Mouse (Mus musculus): Measurements from ENCODE around the gene Nr0b2. TPM values are rescaled to one million over a fixed set of nuclear protein-coding genes. Genes with fewer than 3 reads are reported as not detected.

Gene Nr0b2
- polyA plus RNA-seq, 1 experiment from 2014 or later = 0.83 TPM

DNA sequence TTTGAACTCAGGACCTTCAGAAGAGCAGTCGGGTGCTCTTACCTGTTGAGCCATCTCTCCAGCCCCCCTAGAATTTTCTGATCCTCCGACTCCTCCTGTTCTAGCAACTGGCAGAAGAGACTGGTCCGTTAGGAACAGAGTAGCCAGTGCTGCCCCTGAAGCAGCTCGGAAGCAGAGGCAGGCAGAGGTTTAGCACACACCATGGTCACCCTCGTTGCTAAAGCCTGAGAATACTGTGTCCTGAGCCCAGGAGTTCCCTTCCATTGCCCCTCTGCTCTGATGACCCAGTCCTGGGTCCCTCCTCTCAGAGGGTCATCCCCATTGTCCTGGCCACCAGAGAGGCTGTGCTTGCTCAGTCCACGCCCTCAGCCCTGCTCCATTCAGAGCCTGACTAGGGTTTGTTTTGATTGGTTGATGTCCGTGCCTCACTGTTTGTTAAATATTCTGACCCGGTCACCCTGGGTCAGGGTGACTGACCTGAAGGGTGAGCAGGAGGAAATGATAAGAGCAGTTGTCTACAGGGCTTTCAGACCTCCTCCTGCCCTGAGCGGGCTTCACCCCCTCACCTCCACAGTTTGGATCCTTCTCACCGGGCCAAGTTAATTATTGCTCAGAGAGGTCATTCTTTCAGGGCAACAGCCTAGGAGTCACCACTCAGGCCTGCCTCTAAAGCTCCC lies 4.0 kb downstream of the Nr0b2 start:
- DNase-seq (ENCODE audit: low spot score) (no peak), ATAC-seq (replicated peaks; ENCODE audit: low FRiP score, low read depth) (peak; percentile 31; the same call in 1 of the 2 replicates)
- H3K4me2 ChIP-seq (ENCODE audit: low read length) = no peak overlapping the region

DNA sequence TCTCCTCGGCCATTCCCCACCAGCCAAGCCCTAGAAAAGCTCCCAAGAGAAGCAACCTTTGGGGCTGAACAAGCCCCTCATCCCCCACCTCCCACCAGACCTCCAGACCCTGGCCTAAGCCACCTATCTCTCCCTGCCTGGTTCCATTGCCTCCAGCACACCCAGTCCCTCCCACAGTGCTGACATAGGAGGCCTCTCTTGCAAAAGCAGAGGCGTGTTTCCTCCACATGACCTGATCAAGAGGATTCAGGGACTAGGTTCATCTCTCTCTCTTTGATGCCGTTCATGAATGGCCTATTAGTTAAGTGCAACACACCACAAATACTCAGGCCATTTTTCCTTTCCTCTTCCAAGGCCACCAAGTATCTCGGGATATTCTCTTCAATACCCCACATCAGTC lies 6.7 kb downstream of the Nr0b2 start:
- Histone ChIP-seq H3K4me2 (ENCODE audit: low read length) (no peak overlapping the region), H3K27ac (no peak overlapping the region), H3K9ac (ENCODE audit: low read depth, low read length) (no peak overlapping the region), H3K4me1 (replicated peaks; ENCODE audit: insufficient read depth, low read length) (no peaks in the 10 kb centered on the region), H3K36me3 (ENCODE audit: insufficient read depth, low read length) (no peaks in the 10 kb centered on the region), H3K9me3 (replicated peaks; ENCODE audit: low read length) (no peaks in the 10 kb centered on the region), H3K4me3 (replicated peaks; ENCODE audit: low read depth, low read length) (no peak overlapping the region), H3K27me3 (ENCODE audit: insufficient read depth, low read length) (no peaks in the 10 kb centered on the region)
- TF ChIP-seq CTCF (IDR thresholded peaks at IDR 0.05; ENCODE audit: low read depth) = no peak
- WGBS = 76% methylated on average over 4 of the region's 4 CpGs
- ATAC-seq (replicated peaks; ENCODE audit: low FRiP score, low read depth) (no peak), DNase-seq (ENCODE audit: low spot score) (no peak)

More for the DNA sequence above, 4.0 kb downstream of the Nr0b2 start:
- Histone ChIP-seq H3K36me3 (ENCODE audit: insufficient read depth, low read length) (no peaks in the 10 kb centered on the region), H3K9ac (ENCODE audit: low read depth, low read length) (peak overlapping the region; percentile 23; the same call in 1 of the 2 replicates), H3K4me3 (replicated peaks; ENCODE audit: low read depth, low read length) (no peak overlapping the region), H3K27ac (no peak overlapping the region), H3K4me1 (replicated peaks; ENCODE audit: insufficient read depth, low read length) (no peaks in the 10 kb centered on the region), H3K27me3 (ENCODE audit: insufficient read depth, low read length) (no peaks in the 10 kb centered on the region), H3K9me3 (replicated peaks; ENCODE audit: low read length) (no peaks in the 10 kb centered on the region)
- WGBS = 35% methylated on average over 10 of the region's 10 CpGs
- no peak for TF ChIP-seq CTCF (IDR thresholded peaks at IDR 0.05; ENCODE audit: low read depth)

DNA sequence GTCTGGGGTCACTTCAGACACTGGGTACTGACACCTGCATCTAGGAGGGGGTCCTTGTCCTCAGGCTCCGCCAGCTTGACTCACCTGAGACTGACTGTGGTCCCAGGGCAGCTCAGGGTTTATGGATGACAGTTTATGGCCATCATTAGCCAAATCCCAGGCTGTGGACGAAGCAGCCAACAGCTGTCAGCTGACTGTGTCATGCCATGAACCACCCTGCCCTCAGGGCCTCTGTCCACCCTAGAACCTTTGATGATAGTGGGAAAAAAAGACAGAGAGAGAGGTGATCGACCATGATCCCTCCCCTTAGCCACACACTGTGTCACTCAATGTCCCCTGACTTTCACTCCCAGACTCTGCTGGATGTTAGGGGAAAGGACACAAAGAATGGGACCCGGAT lies 8.4 kb downstream of the Nr0b2 start:
- Histone ChIP-seq H3K36me3 (ENCODE audit: insufficient read depth, low read length) (no peaks in the 10 kb centered on the region), H3K27me3 (ENCODE audit: insufficient read depth, low read length) (no peaks in the 10 kb centered on the region), H3K27ac (no peak overlapping the region), H3K4me1 (replicated peaks; ENCODE audit: insufficient read depth, low read length) (no peaks in the 10 kb centered on the region), H3K9ac (ENCODE audit: low read depth, low read length) (no peak overlapping the region), H3K4me3 (replicated peaks; ENCODE audit: low read depth, low read length) (no peak overlapping the region), H3K9me3 (replicated peaks; ENCODE audit: low read length) (no peaks in the 10 kb centered on the region), H3K4me2 (ENCODE audit: low read length) (no peak overlapping the region)
- TF ChIP-seq CTCF (IDR thresholded peaks at IDR 0.05; ENCODE audit: low read depth) = no peak
- no peak for ATAC-seq (replicated peaks; ENCODE audit: low FRiP score, low read depth)
- no peak for DNase-seq (ENCODE audit: low spot score)
- 54% methylated on average over 4 of the region's 4 CpGs for WGBS

DNA sequence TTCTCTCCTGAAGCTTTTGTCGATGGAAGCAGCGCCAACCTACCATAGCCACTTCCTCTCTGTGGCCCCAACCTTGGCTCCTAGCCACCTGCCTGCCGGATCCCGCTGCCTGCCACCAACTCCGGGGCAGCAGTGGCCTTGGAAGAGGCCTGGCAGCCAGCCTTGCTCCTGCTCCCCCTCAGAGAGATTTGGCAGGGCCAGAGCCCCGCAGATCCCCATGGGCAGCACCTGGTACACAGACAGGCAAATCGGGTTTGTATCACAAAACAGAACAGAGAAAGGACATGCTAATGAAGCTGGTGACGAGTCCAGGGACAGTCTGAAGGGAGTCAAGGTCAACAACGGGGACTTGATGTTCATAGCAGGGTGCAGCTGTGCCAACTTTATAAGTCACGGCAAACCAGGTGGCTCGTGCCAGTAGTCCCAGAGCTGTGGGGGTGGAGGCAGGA lies 10.0 kb downstream of the Nr0b2 start:
- Histone ChIP-seq H3K4me3 (replicated peaks; ENCODE audit: low read depth, low read length) (no peak overlapping the region), H3K4me2 (ENCODE audit: low read length) (no peak overlapping the region), H3K27ac (no peak overlapping the region), H3K36me3 (ENCODE audit: insufficient read depth, low read length) (no peaks in the 10 kb centered on the region), H3K9me3 (replicated peaks; ENCODE audit: low read length) (no peaks in the 10 kb centered on the region), H3K9ac (ENCODE audit: low read depth, low read length) (no peak overlapping the region), H3K27me3 (ENCODE audit: insufficient read depth, low read length) (no peaks in the 10 kb centered on the region), H3K4me1 (replicated peaks; ENCODE audit: insufficient read depth, low read length) (no peaks in the 10 kb centered on the region)
- no peak for DNase-seq (ENCODE audit: low spot score)
- no peak for TF ChIP-seq CTCF (IDR thresholded peaks at IDR 0.05; ENCODE audit: low read depth)
- 60% methylated on average over 11 of the region's 11 CpGs for WGBS
- no peak for ATAC-seq (replicated peaks; ENCODE audit: low FRiP score, low read depth)

DNA sequence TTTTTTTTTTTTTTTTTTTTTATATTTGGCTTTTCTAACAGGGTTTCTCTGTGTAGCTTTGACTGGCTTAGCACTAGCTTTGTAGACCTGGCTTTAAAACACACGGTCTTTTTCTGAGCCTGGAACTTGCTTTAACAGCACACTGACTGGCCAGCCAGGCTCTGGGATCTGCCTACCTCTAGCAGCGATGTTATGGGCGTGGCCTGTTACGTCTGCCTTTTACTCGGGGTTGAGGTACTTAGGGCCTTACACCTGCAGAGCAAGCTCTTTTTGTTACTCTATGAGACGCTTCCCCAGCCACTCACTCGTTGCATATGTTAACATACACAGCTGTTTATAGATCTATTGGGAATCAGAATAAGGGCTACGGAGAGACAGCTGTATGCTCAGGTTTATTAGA lies 14.1 kb downstream of the Nr0b2 start:
- no peak overlapping the region for H3K27ac ChIP-seq
- no peaks in the 10 kb centered on the region for H3K27me3 ChIP-seq (ENCODE audit: insufficient read depth, low read length)
- ATAC-seq (replicated peaks; ENCODE audit: low FRiP score, low read depth) = no peak
- TF ChIP-seq CTCF (IDR thresholded peaks at IDR 0.05; ENCODE audit: low read depth) = no peak
- 23% methylated on average over 8 of the region's 8 CpGs for WGBS
- H3K36me3 ChIP-seq (ENCODE audit: insufficient read depth, low read length) = no peaks in the 10 kb centered on the region
- no peaks in the 10 kb centered on the region for H3K9me3 ChIP-seq (replicated peaks; ENCODE audit: low read length)
- H3K4me1 ChIP-seq (replicated peaks; ENCODE audit: insufficient read depth, low read length) = no peaks in the 10 kb centered on the region
- no peak overlapping the region for H3K4me3 ChIP-seq (replicated peaks; ENCODE audit: low read depth, low read length)
- no peak overlapping the region for H3K4me2 ChIP-seq (ENCODE audit: low read length)
- no peak overlapping the region for H3K9ac ChIP-seq (ENCODE audit: low read depth, low read length)
- DNase-seq (ENCODE audit: low spot score) = no peak

DNA sequence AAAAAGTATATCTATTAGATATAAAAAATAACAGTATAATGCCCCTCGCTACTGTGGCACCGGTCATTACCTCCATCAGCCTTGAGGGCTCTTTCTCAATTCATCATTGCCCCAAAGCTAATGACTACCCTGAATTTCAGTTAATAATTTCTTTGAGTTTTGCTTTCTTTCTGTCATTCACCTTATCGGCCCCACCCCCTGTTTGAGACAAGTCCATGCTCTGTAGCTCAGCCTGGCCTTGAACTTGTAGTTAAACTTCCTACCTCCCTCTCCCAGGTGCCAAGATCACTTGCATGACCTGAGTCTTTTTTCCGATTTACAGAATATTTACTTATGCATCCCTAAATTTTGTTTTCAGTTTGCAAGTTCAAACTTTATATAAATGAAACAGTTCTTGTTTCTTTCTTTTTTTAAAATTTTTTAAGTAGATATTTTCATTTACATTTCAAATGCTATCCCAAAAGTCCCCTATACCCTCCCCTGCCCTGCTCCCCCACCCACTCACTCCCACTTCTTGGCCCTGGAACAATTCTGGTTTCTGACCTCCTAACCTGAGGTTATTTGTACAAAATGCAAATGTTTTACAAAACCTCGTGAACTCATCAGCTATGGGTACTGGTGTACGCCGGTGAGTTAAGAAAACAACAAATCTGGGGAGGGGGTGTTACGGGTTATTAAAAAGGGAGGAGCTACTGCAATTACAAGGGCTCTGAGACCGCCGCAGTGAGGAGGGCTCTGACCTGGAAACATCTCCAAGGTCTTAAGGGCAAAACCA lies 16.3 kb downstream of the Nr0b2 start:
- no peaks in the 10 kb centered on the region for H3K27me3 ChIP-seq (ENCODE audit: insufficient read depth, low read length)
- H3K27ac ChIP-seq = peak overlapping the region; percentile 39
- no peak for DNase-seq (ENCODE audit: low spot score)

More for the DNA sequence above, 16.3 kb downstream of the Nr0b2 start:
- H3K4me1 ChIP-seq (replicated peaks; ENCODE audit: insufficient read depth, low read length) = no peaks in the 10 kb centered on the region
- 50% methylated on average over 10 of the region's 10 CpGs for WGBS
- no peak for ATAC-seq (replicated peaks; ENCODE audit: low FRiP score, low read depth)
- no peak overlapping the region for H3K4me3 ChIP-seq (replicated peaks; ENCODE audit: low read depth, low read length)
- no peak overlapping the region for H3K9ac ChIP-seq (ENCODE audit: low read depth, low read length)
- no peaks in the 10 kb centered on the region for H3K9me3 ChIP-seq (replicated peaks; ENCODE audit: low read length)
- no peaks in the 10 kb centered on the region for H3K36me3 ChIP-seq (ENCODE audit: insufficient read depth, low read length)
- TF ChIP-seq CTCF (IDR thresholded peaks at IDR 0.05; ENCODE audit: low read depth) = no peak
- peak overlapping the region; percentile 21; the same call in 1 of the 2 replicates for H3K4me2 ChIP-seq (ENCODE audit: low read length)
